Mouse (Mus musculus) ES-Bruce4 (cell line): Measurements from ENCODE around the gene Zfp280d.

Experiments
- CTCF ChIP-seq: IDR thresholded peaks from one replicate; pipeline ENCODE4 v1.8.1; 2011; ENCODE audit warnings: low read depth, low read length
- EP300 ChIP-seq: IDR thresholded peaks from 2 replicates; pipeline ENCODE4 v1.6.1; 2011; ENCODE audit warnings: low read depth, low read length; ENCODE audit not compliant: insufficient read depth
- POLR2A ChIP-seq: IDR thresholded peaks from one replicate; pipeline ENCODE4 v1.8.1; 2011; ENCODE audit warnings: low read length; ENCODE audit not compliant: insufficient read depth

DNA sequence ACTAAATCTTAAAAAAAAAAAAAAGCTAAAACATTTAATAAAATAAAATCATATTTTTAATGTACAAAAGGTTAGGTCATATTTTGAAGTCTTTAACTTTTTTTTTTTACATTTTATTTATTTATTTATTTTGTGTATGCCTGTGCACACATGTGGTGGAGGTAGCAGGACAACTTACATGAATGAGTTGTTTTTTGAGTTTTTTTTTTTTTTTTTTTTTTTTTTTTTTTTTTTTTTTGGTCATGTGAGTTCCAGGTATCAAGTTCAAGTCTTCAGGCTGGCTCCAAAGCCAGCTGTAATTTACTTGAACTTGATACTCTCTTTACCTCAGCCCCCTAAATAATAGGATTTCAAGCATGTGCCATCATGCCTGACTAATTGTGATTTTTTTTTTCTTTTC, 19.4 kb downstream of the Zfp280d start:
- TF ChIP-seq CTCF: no peak
- TF ChIP-seq POLR2A: no peak
- TF ChIP-seq EP300: no peak
